Mouse (Mus musculus) fat pad, adult 2 months (tissue): ENCODE data around the gene Cyct.

Source experiments
- DNase-seq: peaks from one replicate; pipeline ENCODE4 v3.0.0-alpha.2; 2011; ENCODE audit warnings: low read depth, low spot score; ENCODE audit errors: extremely low read depth

Gene Cyct

GRCm38 (mm10) chr2:76338215-76339156, 21.8 kb downstream of the Cyct start, which contains the start of gene Pde11a:
TSS of gene Pde11a (minus strand) at chr2:76338774.
- no peak for DNase-seq

- DNase-seq, result no peak
Observed at GRCm38 (mm10) chr2:76334596-76334995, 25.7 kb downstream of the Cyct start.

- no peak for DNase-seq
Observed at GRCm38 (mm10) chr2:76332161-76332805, 28.0 kb downstream of the Cyct start.

- no peak for DNase-seq
Observed at GRCm38 (mm10) chr2:76330081-76330480, 30.2 kb downstream of the Cyct start.

GRCm38 (mm10) chr2:76326161-76326560, 34.1 kb downstream of the Cyct start:
- DNase-seq, result no peak

GRCm38 (mm10) chr2:76324463-76324862, 35.8 kb downstream of the Cyct start:
- DNase-seq, result no peak

- no peak for DNase-seq
Observed at GRCm38 (mm10) chr2:76323185-76323875, 36.9 kb downstream of the Cyct start.

- no peak for DNase-seq
Observed at GRCm38 (mm10) chr2:76320336-76320735, 39.9 kb downstream of the Cyct start.

GRCm38 (mm10) chr2:76319231-76319630, 41.0 kb downstream of the Cyct start:
- DNase-seq, result no peak
